Mouse (Mus musculus): ENCODE measurements at regions not wholly inside any gene's neighbourhood (a gene's known extent, or its start where the extent isn't known, plus 50 kb on each side); places are given as distances from the start of the nearest gene placed in this dataset.

DNA sequence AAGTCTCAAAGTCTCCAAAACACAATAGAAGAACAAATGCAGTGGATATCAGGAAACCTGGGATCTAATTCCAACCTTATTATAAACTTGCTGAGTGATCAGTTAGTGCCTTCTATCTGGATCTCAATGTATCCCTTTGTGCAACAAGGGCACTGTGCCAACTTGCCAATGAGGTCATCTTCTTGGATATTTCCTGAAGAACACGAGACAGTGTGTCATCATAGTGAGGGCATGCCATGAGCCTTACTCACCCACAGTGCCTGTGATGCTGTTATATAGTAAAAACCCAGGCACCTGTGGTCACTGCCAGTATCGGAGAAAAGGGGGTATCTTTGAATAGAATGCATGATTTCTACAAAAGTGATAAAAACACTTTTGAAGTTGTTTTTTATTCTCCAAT, 60.2 kb upstream of the Cd34 start:
- ChIA-PET POLR2A (interaction anchor here in 1 of 4 experiments (0.6 kb wide), 1 partner anchor 98 kb away, joined by 3 read pairs; no protein-coding TSS in a partner anchor), CTCF (no interaction called here)

DNA sequence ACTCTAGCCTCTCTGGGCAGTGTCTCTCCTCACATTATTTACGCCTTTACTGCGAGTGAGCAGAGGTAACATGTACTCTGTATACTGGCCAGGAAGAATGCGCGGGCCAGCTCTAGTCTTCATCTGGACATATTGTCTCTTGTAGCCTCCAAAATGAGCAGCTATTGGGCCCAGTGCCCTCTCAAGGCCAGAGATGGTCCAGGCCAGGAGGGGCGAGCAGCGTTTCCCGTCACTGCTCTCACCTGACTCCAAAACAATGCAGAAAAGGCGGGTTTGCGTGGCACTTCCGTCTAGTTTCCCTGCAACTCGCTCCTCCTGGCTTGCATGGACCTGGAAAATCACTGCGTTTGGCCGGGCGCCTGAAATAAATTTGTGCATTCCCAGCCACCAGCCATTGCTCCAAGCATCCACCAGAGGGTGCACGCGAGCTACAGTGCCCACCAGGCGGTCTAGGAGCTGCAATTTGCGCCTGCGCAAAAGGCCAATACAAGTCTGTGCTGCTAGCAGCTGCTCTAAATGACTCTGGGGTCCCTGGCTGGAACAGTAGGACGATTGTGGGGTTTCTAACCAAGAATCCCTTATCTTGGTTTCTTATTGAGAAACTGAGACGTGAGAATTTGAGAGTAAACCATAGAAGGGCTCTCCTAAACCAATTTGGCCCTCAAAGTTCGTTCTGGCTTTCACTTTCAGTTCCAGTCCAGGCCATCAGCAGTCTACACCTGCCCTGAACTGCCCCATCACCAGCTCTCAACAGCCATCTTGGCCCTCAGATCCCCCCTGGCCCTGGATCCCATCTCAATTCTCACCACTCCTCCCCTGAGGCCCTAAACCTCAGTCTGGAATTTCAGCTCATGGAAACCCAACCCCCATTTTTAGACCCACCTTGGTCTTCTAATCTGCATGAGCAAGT, 59.0 kb upstream of the Cd34 start:
- ChIA-PET POLR2A (interaction anchor here in 2 of 4 experiments (0.6 kb wide), 2 partner anchors 130 to 277 kb away, joined by 3 to 4 read pairs; no protein-coding TSS in a partner anchor), CTCF (interaction anchor here in 3 of 4 experiments (0.5 to 1.5 kb wide), 21 partner anchors 11 to 678 kb away, joined by 3 to 8 read pairs (median 3); partner anchors contain the start of gene Cr1l (in 1 of the 3))

- ChIA-PET POLR2A (no interaction called here), CTCF (interaction anchor here in 1 of 4 experiments (0.7 kb wide), 1 partner anchor 39 kb away, joined by 3 read pairs; no protein-coding TSS in a partner anchor)
Observed at GRCm38 (mm10) chr1:194881556-194882223, 56.9 kb upstream of the Cd34 start.

DNA sequence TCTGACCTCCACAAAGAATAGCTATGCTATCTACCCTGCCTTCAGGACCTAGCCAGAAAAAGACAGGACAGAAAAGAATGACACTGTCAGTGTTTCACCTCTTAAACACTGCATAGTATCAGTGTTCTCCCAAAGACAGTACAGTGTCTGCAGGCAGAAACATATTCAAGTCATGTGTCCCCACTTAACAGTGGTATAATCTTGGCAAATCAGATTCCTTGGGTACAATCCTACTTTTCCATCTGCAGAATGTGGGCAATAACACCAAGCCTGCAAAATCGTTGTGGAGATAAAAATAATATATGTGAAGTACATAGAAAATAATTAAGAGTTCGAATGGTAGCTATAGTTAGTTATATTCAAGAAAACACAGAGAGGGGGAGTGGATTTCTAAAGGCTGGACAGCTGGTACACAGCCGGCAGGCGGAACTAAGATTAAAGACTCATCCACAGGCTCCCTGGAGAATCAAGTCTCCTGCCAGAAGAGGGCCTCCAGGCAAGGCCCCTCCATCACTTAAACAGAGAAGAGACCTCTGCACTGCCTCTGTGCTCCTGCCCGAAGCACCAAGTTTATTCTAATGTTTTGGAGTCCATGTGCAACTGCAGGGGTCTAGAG, 53.4 kb upstream of the Cd34 start:
- POLR2A ChIA-PET = no interaction called here
- CTCF ChIA-PET = no interaction called here

GRCm38 (mm10) chr1:194885687-194886077, 52.9 kb upstream of the Cd34 start:
- POLR2A ChIA-PET = no interaction called here
- CTCF ChIA-PET = no interaction called here

Data from embryonic stem cell, embryonic (primary cell).